Mouse (Mus musculus) brain, embryonic 14.5 days (tissue): ENCODE measurements at regions not wholly inside any gene's neighbourhood (a gene's known extent, or its start where the extent isn't known, plus 50 kb on each side); places are given as distances from the start of the nearest gene placed in this dataset.

Experiments used
- DNase-seq: peaks from one replicate; pipeline ENCODE4 v3.0.0-alpha.2; 2011; ENCODE audit warnings: low read depth
- CTCF ChIP-seq: fragments of 200-500 bp; IDR thresholded peaks from 2 replicates; pipeline ENCODE4 v1.5.1; 2012; ENCODE audit warnings: inconsistent platforms, mild to moderate bottlenecking, moderate library complexity, borderline replicate concordance; ENCODE audit not compliant: insufficient read depth, insufficient read length; ENCODE audit errors: extremely low read depth
- POLR2A ChIP-seq: fragments of 200-500 bp; IDR thresholded peaks from 2 replicates; pipeline ENCODE4 v1.6.1; 2012; ENCODE audit warnings: mild to moderate bottlenecking, inconsistent platforms, borderline replicate concordance; ENCODE audit not compliant: poor library complexity, insufficient read depth, insufficient read length, severe bottlenecking; ENCODE audit errors: extremely low read depth

DNA sequence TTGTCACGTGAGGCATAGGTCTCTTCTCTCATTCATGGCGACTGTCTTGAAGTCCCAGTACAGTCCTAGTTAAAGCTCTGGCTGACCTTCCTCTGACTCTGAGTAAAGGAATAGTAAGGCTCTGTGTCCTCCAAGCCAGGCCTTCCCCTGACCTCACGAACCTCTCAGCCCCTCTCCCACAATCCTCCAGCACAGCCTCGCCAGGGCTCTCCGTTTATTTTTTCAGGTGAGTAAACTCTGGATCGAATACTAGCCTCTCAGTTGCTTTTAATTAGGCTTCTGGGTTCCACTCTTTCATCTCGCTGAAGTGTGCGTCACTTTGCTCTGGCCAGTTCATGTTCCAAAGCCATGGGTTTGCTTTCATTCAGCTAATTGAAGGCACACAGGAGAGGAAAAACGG, 133.8 kb downstream of the Mylk4 start:
- DNase-seq = peak; percentile 16
- TF ChIP-seq POLR2A (no peak), CTCF (no peak)

DNA sequence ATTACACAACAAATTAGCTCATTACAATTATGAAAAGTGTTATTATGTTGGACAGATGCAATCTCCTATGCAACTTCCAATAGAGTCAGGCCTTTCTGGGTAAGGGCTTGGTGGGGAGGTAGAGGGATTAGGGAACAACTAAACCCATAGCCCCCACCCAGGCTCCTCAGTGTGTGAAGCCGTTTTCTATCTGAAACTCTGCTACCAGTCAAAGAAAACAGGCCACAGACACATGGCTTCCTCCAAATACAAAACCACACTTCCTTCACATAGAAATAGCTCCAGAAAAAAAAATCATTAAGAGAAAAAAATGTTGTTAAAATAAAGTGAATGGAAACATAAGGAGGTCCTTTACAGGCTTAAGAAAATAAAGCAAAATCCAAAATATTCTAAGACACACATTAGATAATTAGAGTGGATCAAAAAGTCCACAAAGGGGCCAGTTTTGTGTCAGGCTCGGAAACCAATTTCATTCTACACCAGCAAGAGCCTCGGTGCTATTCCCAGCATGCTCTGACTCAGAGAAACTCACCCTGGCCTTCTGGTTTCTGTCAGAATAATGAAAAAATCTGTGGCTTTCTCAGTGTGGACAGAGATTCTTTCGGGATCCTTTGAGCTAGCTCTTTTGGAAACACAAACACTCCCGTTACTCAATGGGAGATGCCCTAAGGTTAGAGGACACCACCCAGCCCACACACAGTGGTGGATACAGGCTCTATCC, 140.6 kb downstream of the Mylk4 start:
- TF ChIP-seq POLR2A (no peak), CTCF (no peak)
- no peak for DNase-seq

DNA sequence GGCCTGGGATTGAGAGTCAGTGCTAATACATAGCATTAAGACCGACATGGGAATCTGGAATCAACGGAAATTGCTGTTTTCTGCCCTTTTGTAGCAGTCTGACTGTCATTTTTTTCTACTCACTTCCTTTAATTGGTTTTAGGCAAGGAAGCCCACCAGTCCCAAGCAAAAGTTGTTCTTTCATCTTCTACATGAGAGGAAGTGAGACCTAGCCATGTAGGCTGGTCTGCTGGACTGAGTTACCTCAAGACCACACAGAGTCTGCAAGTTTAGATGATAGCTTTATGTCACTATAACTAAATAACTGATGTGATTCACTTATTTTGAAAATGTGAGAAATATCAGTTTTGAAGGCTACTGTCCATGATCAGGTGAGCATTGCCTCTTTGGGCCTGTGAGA, 142.8 kb downstream of the Mylk4 start:
- TF ChIP-seq POLR2A = no peak
- no peak for TF ChIP-seq CTCF
- no peak for DNase-seq

DNA sequence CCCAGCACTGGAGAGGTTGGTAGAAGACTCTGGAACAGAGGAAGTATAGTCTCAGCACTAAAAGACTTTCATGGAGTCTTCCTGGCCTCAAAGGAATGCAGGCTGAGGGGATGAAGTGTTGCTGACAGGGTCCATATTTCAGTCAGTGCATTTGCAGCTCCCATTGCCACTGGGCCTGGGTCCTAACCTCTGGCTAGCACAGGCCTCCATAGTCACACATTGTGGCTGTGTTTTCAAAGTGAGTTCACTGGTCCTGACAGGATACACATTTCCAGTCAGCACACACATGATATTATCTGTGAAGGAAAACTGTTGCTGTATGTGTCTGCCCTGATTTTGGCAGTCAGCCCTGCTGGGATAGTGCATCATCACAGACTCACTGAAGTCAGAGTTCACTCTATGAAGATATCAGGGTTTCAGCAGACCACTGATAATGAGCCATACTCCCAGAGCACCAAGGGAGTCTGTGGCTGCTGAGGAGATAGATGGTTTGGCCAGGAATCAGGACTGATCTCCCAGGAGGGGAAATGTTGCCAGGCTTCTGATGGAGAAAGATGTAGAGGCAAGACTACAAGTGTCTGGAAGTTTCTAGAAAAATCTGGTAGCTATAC, 153.5 kb downstream of the Mylk4 start:
- TF ChIP-seq POLR2A = no peak
- TF ChIP-seq CTCF = no peak
- no peak for DNase-seq

DNA sequence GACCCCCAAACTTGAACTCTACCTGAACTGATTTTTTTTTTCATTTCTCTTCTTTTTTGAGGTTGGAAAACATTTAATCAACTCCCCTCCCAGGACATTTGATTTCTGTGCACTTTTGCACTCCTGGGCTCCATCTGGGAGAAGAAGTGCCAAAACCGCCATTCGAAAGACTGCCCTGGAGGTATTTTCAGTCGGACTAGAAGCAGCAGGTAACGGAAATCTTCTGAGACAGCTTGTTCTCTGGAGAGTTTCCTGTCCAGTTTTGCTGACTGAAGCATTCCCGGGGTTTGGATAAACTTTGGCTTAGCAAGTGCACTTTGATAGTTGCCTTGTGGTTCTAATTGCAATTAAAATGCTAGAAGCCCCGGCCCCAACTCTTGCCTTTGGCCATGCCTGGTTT, 169.8 kb downstream of the Mylk4 start:
- no peak for DNase-seq
- no peak for TF ChIP-seq CTCF
- TF ChIP-seq POLR2A = no peak

DNA sequence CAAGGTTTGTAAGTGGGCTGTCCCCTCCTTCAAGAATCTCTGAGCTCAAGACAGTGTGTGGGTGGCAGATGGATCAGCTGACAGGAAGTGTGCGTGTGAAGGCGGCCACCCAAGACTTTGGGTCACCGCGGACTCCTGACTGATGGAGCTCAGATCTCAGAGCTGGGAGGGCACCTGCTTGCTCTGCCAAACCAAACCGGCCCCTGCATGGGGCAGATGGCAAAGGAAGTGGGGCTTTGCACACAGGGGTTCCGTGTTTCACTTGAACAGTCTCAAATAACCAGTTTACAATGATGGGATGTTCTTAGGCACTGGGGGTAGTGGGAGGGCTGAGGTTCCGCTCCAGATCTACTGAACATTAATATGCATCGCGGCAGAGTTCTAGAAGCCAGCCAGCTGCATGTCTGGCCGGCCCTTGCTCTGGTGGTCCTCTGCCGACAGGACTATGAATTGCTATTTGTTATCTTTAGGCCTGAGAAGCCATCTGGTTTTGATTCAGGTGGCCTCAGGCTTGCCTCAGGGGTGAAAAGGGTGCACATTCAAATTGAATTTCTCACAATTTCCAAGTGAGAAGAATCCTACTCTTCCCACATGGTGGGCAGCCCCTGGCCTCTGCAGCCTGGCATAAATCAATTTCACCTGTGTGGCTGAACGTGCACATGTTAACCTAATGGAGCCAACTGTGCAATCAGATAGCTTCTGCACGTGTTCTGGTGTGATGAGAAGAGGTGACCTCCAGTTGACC, 172.0 kb downstream of the Mylk4 start:
- DNase-seq = peak; percentile 31
- TF ChIP-seq POLR2A (no peak), CTCF (0 out of 2 replicates have a peak, but pooled peaks have one; percentile 0)

DNA sequence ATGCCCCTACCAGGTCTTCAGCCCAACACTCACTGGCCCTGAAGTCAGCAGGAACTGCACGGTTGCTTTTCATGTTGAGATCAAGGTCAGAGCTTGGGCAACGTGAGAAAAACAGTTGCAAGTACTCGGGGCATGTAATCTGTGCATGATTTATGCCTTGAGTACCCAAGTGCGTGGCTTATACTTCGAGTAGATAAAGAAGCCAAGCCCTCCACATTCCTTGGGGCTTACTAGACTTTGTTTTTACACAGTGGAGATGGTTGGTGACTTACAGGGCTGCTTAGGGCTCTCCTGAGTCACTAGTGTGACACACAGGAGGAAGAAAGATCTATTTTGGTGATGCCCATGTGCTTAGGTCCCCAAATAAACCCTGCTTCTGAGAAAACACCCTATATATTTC, 172.8 kb downstream of the Mylk4 start:
- no peak for TF ChIP-seq POLR2A
- TF ChIP-seq CTCF = no peak
- DNase-seq = no peak

DNA sequence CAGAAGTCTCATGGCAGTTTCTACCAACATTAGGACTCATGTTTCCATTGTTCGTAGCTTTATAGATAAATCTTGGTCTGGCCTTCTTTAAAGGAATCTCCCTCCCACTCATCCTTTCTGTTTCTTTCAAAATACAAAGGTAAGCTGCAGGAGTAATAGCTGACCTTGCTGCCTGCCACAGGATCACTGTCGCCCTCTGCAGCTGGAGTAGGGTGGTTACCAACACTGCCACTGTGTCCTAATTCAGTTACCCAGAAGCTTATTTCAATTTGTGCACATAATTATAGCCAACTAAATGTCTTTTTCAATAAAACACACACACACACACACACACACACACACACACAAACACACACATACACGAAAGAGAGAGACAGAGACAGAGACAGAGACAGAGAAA, 175.3 kb downstream of the Mylk4 start:
- no peak for DNase-seq
- TF ChIP-seq CTCF = no peak
- TF ChIP-seq POLR2A = no peak

DNA sequence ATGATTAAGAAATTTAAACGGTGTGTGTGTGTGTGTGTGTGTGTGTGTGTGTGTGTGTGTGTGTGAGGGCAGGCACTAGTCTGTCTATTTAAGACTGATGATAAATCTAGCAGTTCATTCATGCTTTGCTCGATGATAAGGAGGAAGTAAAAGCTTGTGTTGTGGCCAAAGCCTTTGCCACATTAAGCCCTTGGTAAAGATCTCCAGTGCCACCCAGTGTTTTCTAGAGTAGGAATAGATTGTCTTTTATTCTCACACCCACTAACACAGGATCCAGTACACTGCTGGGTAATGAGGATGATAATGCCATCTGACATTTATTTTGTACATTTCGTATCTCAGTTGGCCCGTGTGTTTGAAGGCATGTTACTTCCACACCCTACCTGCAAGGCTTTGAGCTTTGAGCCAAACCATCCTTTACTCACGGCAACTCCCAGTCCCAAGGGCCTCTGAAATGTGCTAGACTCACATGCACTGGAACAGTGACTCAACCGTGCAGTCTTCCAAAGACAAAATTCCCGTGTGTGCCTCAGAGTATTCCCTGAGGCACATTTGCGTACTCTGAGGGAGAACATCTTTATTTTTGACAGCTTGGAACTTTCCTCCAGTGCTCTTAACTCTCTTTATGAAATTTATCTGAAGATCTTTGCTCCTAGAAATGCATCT, 179.7 kb downstream of the Mylk4 start:
- TF ChIP-seq CTCF = no peak
- no peak for TF ChIP-seq POLR2A
- DNase-seq = no peak

DNA sequence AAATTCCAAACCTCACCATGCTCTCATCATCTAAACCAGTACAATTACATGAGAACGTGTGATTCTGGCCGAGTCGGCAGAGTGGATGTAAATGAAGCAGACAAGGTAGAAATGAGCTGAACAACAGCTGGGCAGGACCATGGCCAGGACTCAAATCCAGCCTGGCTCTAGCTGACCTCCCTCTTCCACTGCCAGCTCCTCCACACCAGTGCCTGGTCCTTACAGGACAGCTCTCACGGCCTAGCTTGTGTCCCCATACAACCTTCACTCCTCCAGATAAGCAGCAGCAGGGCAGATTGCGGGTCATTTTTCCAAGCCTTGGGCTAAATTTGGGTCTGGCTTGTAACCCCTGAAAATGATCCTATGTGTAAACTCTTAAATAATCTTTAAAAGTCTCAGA, 182.4 kb downstream of the Mylk4 start:
- no peak for DNase-seq
- TF ChIP-seq CTCF (no peak), POLR2A (no peak)

DNA sequence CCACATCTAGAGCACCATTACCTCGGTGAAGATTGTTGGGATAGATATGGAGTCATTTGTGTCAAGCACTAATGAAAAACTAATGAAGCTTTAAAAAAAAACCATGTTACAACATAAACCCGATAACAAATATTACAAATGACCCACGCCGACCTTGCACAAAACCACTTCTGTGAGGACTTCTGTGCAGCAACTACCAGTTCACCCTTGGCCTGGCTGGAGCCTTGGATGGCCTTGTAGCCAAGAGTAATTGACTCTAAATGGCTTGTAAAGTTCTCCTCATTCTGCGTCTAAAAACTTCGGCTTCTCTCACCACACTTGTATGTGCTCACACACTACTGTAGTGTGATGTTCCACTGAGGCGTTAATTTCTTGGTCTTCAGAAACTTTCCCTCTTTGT, 190.1 kb downstream of the Mylk4 start:
- TF ChIP-seq CTCF = no peak
- no peak for TF ChIP-seq POLR2A
- DNase-seq = no peak
